Mouse (Mus musculus) ES-E14 (cell line): ENCODE measurements around the gene 6430531B16Rik. TPM values are rescaled to one million over a fixed set of nuclear protein-coding genes. Genes with fewer than 3 reads are reported as not detected.

Experiments
- DNase-seq: peaks from one replicate; pipeline ENCODE4 v3.0.0-alpha.2; 2013; ENCODE audit warnings: low read depth, low spot score
- H3K27ac ChIP-seq: 2 replicates; pipeline ENCODE4 v1.5.1; 2012; ENCODE audit warnings: low read depth, mild to moderate bottlenecking, low read length, moderate library complexity, mixed read lengths; ENCODE audit not compliant: poor library complexity, insufficient read depth, severe bottlenecking
- H3K36me3 ChIP-seq: 2 replicates; pipeline ENCODE4 v1.6.1; 2012; ENCODE audit warnings: mild to moderate bottlenecking, low read length, moderate library complexity, mixed read lengths; ENCODE audit not compliant: control insufficient read depth, poor library complexity, insufficient read depth, severe bottlenecking
- H3K4me1 ChIP-seq, 2 experiments: fragments of 150-350 bp in 1 of 2; sonication (generic) in 1 of 2; 2 replicates each; pipeline ENCODE4 v1.6.1; 2012; ENCODE audit warnings: low read length in 2 of 2, mild to moderate bottlenecking in 1 of 2, mixed read lengths in 1 of 2; ENCODE audit not compliant: control insufficient read depth in 2 of 2, insufficient read depth in 2 of 2, poor library complexity in 1 of 2
- H3K4me3 ChIP-seq, 2 experiments: fragments of 150-350 bp in 1 of 2; sonication (generic) in 1 of 2; 2 replicates each; pipeline ENCODE4 v1.5.1; 2012; ENCODE audit warnings: low read length in 2 of 2, low read depth in 1 of 2, mild to moderate bottlenecking in 1 of 2, mixed read lengths in 1 of 2; ENCODE audit not compliant: insufficient read depth in 1 of 2, poor library complexity in 1 of 2, severe bottlenecking in 1 of 2
- H3K9ac ChIP-seq: 2 replicates; pipeline ENCODE4 v1.6.1; 2012; ENCODE audit warnings: low read depth, mild to moderate bottlenecking, low read length, mixed read lengths; ENCODE audit not compliant: poor library complexity, insufficient read depth, severe bottlenecking
- H3K9me3 ChIP-seq: fragments of 150-350 bp; sonication (generic); 2 replicates; pipeline ENCODE4 v1.6.1; 2012; ENCODE audit warnings: low read depth, mild to moderate bottlenecking, low read length; ENCODE audit not compliant: control insufficient read depth, insufficient read depth
- CHD2 ChIP-seq: IDR thresholded peaks from 2 replicates; pipeline ENCODE4 v1.6.1; 2014; ENCODE audit warnings: mild to moderate bottlenecking, low read depth, low read length, inconsistent platforms
- HCFC1 ChIP-seq: IDR thresholded peaks from 2 replicates; pipeline ENCODE4 v1.6.1; 2012; ENCODE audit warnings: low read length, inconsistent platforms, borderline replicate concordance; ENCODE audit not compliant: insufficient read depth
- MAFK ChIP-seq: IDR thresholded peaks from 2 replicates; pipeline ENCODE4 v1.6.1; 2014; ENCODE audit warnings: mild to moderate bottlenecking, low read depth, low read length, inconsistent platforms; ENCODE audit not compliant: insufficient read depth
- ZC3H11A ChIP-seq: IDR thresholded peaks from 2 replicates; pipeline ENCODE4 v1.6.1; 2012; ENCODE audit warnings: low read depth, mild to moderate bottlenecking, inconsistent platforms, low read length, borderline replicate concordance
- ZNF384 ChIP-seq: IDR thresholded peaks from 2 replicates; pipeline ENCODE4 v1.6.1; 2012; ENCODE audit warnings: low read depth, low read length, inconsistent platforms
- in situ Hi-C, 2 experiments: fragments of 600-800 bp; cut with MboI; formaldehyde crosslinking; loops; one replicate each; pipeline ENCODE4 v1.15.1; 2025; ENCODE audit warnings: low sequenced_read_pairs in 2 of 2, inconsistent platforms in 1 of 2; ENCODE audit not compliant: unreplicated experiment in 2 of 2
- total RNA-seq: library from RNA; depleted of rRNA; stranded (reverse); fragments of 300-350 nt; gene quantifications from 2 replicates; pipeline ENCODE4 v1.2.3, GENCODE M21; 2012

6430531B16Rik gene
- total RNA-seq, 1 experiment: 1.8 TPM

GRCm38 (mm10) chr7:139994202-139994601 lies 15.6 kb upstream of the 6430531B16Rik start:
- Histone ChIP-seq H3K4me1 (peaks cover 0 to 3% of the 10 kb centered on the region in 2 experiments; a peak in 1 of 4 replicates), H3K27ac (no peak overlapping the region), H3K9ac (no peak overlapping the region), H3K4me3 (no peak overlapping the region), H3K9me3 (no peaks in the 10 kb centered on the region), H3K36me3 (peaks cover 16% of the 10 kb centered on the region; the same call in 1 of the 2 replicates)
- no peak for DNase-seq
- in situ Hi-C loops: loop anchor here in 1 of 2 experiments (5.0 kb wide), 1 partner anchor 92 kb away; no protein-coding TSS in a partner anchor
- TF ChIP-seq MAFK: no peak
- no peak for TF ChIP-seq CHD2
- TF ChIP-seq ZNF384: no peak
- no peak for TF ChIP-seq HCFC1
- TF ChIP-seq ZC3H11A: no peak

- Histone ChIP-seq H3K36me3 (peaks cover 9% of the 10 kb centered on the region; the same call in 1 of the 2 replicates), H3K4me3 (no peak overlapping the region), H3K9me3 (no peaks in the 10 kb centered on the region), H3K27ac (no peak overlapping the region), H3K4me1 (peaks cover 0 to 3% of the 10 kb centered on the region in 2 experiments; a peak in 1 of 4 replicates), H3K9ac (no peak overlapping the region)
- TF ChIP-seq HCFC1 (no peak), ZNF384 (no peak), CHD2 (no peak), ZC3H11A (no peak), MAFK (no peak)
- in situ Hi-C loops: loop anchor here in 1 of 2 experiments (5.0 kb wide), 1 partner anchor 91 kb away; no protein-coding TSS in a partner anchor
- no peak for DNase-seq
These were observed 15.0 kb upstream of the 6430531B16Rik start for GRCm38 (mm10) chr7:139993532-139993931.

GRCm38 (mm10) chr7:139992406-139992805 lies 13.9 kb upstream of the 6430531B16Rik start, which contains the start of gene Adam8:
TSS of gene Adam8 (minus strand) at chr7:139992562.
- no peak within 1 kb of the TSS for H3K9ac ChIP-seq
- in situ Hi-C loops: loop anchor here in 1 of 2 experiments (5.0 kb wide), 1 partner anchor 90 kb away; no protein-coding TSS in a partner anchor
- H3K36me3 ChIP-seq: peaks cover 7% of the 10 kb centered on the region; the same call in 1 of the 2 replicates
- H3K4me1 ChIP-seq: peaks cover 0 to 3% of the 10 kb centered on the region in 2 experiments; a peak in 1 of 4 replicates
- no peak for DNase-seq
- TF ChIP-seq ZC3H11A: no peak
- H3K4me3 ChIP-seq: no peak within 1 kb of the TSS
- H3K27ac ChIP-seq: no peak within 1 kb of the TSS
- no peaks in the 10 kb centered on the region for H3K9me3 ChIP-seq

- Histone ChIP-seq H3K4me3 (no peak overlapping the region), H3K27ac (no peak overlapping the region), H3K4me1 (peaks cover 0 to 3% of the 10 kb centered on the region in 2 experiments; a peak in 1 of 4 replicates), H3K9ac (no peak overlapping the region), H3K36me3 (no peaks in the 10 kb centered on the region), H3K9me3 (no peaks in the 10 kb centered on the region)
- DNase-seq: no peak
- TF ChIP-seq MAFK (no peak), ZNF384 (no peak), CHD2 (no peak), HCFC1 (no peak), ZC3H11A (no peak)
- in situ Hi-C loops: loop anchor here in 1 of 2 experiments (5.0 kb wide), 1 partner anchor 89 kb away; no protein-coding TSS in a partner anchor
These were observed 12.4 kb upstream of the 6430531B16Rik start for GRCm38 (mm10) chr7:139990864-139991394.

GRCm38 (mm10) chr7:139988272-139988671 lies 9.7 kb upstream of the 6430531B16Rik start:
- H3K4me1 ChIP-seq: peaks cover 0 to 3% of the 10 kb centered on the region in 2 experiments; a peak in 1 of 4 replicates
- H3K4me3 ChIP-seq: no peak overlapping the region
- H3K9me3 ChIP-seq: no peaks in the 10 kb centered on the region
- no peak overlapping the region for H3K27ac ChIP-seq
- H3K9ac ChIP-seq: no peak overlapping the region
- no peaks in the 10 kb centered on the region for H3K36me3 ChIP-seq
- TF ChIP-seq ZC3H11A (no peak), MAFK (no peak), HCFC1 (no peak), ZNF384 (no peak), CHD2 (no peak)
- DNase-seq: no peak
- in situ Hi-C loops: no loop called here
